Mouse (Mus musculus) left cerebral cortex, postnatal 10 days (tissue): ENCODE results near the gene Gm6760. TPM values are rescaled to one million over a fixed set of nuclear protein-coding genes. Genes with fewer than 3 reads are reported as not detected.

Experiments used
- DNase-seq, 2 experiments: peaks; one replicate each; pipeline ENCODE4 v3.0.0; 2021 to 2022; ENCODE audit warnings: low spot score in 2 of 2, mixed read lengths in 1 of 2; ENCODE audit errors: extremely low spot score in 1 of 2
- intact Hi-C: fragments of 180-260 bp; cut with DNase I; formaldehyde crosslinking; loops from one replicate; pipeline ENCODE4 v1.15.1; 2025
- total RNA-seq, 2 experiments: library from RNA; stranded (reverse); gene quantifications; 2 replicates each; pipeline ENCODE4 v1.2.3; 2021

Gene Gm6760
- total RNA-seq = not detected

GRCm38 (mm10) chrX:64152098-64152497 lies at the start of gene Gm6760:
Gene Gm6760, minus strand, starts transcription at chrX:64152198.
- no peak for DNase-seq
- intact Hi-C loops = no loop called here

GRCm38 (mm10) chrX:64181246-64181645 lies 29.2 kb upstream of the Gm6760 start:
- intact Hi-C loops = no loop called here
- no peak for DNase-seq

- intact Hi-C loops = no loop called here
These were observed 21.2 kb upstream of the Gm6760 start, which contains the start of gene 3830417A13Rik for GRCm38 (mm10) chrX:64173248-64173647. Gene 3830417A13Rik, plus strand, starts transcription at chrX:64173548.

More at GRCm38 (mm10) chrX:64173248-64173647, 21.2 kb upstream of the Gm6760 start, which contains the start of gene 3830417A13Rik:
- DNase-seq = no peak

Other genes with a start within 250 kb of the Gm6760 start
- gene 3830417A13Rik, start 21.4 kb upstream of the Gm6760 start, total RNA-seq = not detected
- 10 to 100 TPM; 37.9 to 42.5 TPM for gene Slitrk4, start 124.8 kb upstream of the Gm6760 start, total RNA-seq